Mouse (Mus musculus) lung, adult 2 months (tissue): ENCODE measurements at regions not wholly inside any gene's neighbourhood (a gene's known extent, or its start where the extent isn't known, plus 50 kb on each side); places are given as distances from the start of the nearest gene placed in this dataset.

ENCODE experiments used
- CTCF ChIP-seq: fragments of 200-500 bp; IDR thresholded peaks from 2 replicates; pipeline ENCODE4 v1.5.1; 2011; ENCODE audit warnings: mild to moderate bottlenecking, low read length, control low read depth; ENCODE audit not compliant: insufficient read depth
- POLR2A ChIP-seq: fragments of 200-500 bp; IDR thresholded peaks from 2 replicates; pipeline ENCODE4 v1.6.1; 2011; ENCODE audit warnings: low read depth, mild to moderate bottlenecking, control low read depth, low read length, borderline replicate concordance; ENCODE audit errors: extremely low read depth

DNA sequence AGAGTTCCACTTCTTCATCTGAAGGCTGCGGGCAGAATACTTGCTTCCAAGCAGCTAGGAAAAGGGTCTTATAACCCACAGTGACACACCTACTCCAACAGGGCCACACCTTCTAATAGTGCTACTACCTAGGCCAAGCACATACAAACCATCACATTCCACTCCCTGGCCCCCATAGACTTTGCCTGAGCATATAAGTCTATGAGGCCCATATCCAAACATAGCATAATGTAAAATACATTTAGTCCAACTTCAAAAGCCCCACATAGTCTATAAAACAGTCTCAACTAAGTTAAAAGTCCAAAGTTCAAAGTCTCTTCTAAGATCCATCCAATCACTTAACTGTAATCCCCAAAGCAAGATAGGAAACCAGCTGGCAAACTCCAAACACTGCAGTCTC lies 149.1 kb downstream of the Npr3 start:
- no peak for TF ChIP-seq CTCF
- no peak for TF ChIP-seq POLR2A
